Mouse (Mus musculus) heart, adult 18-20 months (tissue): ENCODE results near the gene Slc25a47. TPM values are rescaled to one million over a fixed set of nuclear protein-coding genes. Genes with fewer than 3 reads are reported as not detected.
A peak's percentile ranks its signal among the peaks of the same experiment; 100 is the strongest.

Source experiments
- DNase-seq, 2 experiments: peaks; one replicate each; pipeline ENCODE4 v3.0.0; 2021 to 2022; ENCODE audit warnings: mixed read lengths in 1 of 2
- total RNA-seq, 2 experiments: library from RNA; stranded (reverse); gene quantifications; 2 replicates each; pipeline ENCODE4 v1.2.3; 2021

Gene Slc25a47
- total RNA-seq, 2 experiments from 2014 or later = 8.1 to 9.1 TPM

GRCm38 (mm10) chr12:108857589-108858184 lies 21.8 kb downstream of the Slc25a47 start:
- DNase-seq = peak; percentile 42 to 61

GRCm38 (mm10) chr12:108858486-108858885 lies 22.6 kb downstream of the Slc25a47 start:
- no peak for DNase-seq

DNA sequence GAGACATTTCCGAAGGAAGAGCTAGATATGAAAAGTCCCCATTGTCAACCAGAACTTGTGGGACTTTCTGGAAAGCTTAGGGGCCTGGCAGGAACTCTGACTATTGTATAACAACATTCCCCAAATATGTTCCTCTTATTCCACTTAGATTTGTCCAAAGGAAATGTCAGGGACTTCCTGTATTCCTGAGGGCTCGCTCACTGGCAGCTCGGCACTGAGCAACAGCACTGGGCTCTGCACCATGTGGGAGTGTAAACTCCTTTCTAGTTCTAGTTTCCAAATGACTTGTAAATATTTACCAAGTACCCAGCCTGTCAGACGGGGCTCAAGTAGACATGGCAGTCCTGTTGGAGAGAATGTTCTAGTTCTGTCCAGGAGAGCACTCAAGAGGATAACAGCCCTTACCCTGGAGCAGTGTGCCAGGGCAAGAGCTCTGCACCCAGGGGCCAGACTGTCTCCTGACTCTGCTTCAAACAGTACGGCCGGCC lies 29.2 kb downstream of the Slc25a47 start:
- DNase-seq = peak; percentile 18 to 33

DNA sequence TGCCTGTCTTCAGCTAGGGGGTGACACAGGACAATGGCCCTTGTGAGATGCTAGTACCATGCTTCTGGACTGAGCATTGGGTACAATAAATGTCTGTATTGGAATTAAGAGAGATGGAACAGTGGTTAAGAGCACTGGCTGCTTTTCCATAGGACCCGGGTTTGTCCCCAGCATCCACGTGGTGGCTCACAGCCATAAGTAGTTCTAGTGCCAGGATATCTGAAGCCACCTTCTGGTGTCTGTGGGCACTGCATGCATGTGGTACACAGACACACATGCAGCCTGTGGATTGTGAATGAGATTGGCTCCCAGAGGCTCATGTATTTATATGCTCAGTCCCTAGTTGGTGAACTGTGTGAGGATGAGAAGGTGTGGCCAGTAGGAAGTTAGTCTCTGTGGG lies 33.7 kb downstream of the Slc25a47 start:
- no peak for DNase-seq

- DNase-seq = no peak
Measured at GRCm38 (mm10) chr12:108873122-108873521, 37.3 kb downstream of the Slc25a47 start.

GRCm38 (mm10) chr12:108879138-108879537 lies 43.3 kb downstream of the Slc25a47 start:
- no peak for DNase-seq

DNA sequence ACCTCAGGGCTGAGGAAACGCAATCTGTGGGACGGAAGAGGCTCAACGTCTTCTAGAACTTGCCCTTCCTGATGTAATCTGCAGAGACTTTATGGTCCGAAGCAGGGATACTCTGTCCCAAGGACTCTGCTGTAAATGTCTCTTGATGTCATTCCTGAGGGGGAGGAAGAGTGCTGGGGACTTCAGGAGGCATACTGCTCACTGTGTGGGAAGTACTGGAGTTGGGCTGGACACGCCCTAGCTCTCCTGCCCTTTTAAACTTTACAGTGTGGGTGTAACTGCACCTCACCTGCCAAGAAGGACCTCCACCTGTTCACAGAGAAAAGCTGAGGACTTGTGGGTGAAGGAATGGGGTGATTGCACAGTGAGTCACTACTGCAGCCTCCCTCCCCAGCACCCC lies 44.8 kb downstream of the Slc25a47 start:
- DNase-seq = no peak

- no peak for DNase-seq
Measured at GRCm38 (mm10) chr12:108881192-108881591, 45.3 kb downstream of the Slc25a47 start.

DNA sequence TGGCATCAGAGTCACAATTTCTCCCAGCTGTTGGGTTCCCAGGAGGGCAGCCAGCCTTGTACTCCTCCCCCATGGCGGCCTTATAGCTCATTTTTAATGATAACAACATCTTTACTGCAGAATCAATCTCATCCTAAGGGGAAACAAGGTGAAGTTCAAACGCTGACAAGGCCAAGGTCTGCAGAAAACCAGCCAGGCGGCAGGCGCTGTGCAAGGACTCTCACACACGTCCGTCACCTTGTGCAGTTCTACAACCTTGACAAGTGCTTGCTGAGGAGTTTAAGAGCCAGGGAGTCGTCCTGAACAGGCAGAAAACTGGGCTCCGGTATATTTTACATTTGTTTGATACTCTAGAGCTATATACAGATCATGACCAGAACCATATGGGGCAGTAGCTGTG lies 46.9 kb downstream of the Slc25a47 start:
- DNase-seq = no peak

GRCm38 (mm10) chr12:108885906-108886305 lies 50.1 kb downstream of the Slc25a47 start:
- peak; percentile 13 to 54 for DNase-seq

DNA sequence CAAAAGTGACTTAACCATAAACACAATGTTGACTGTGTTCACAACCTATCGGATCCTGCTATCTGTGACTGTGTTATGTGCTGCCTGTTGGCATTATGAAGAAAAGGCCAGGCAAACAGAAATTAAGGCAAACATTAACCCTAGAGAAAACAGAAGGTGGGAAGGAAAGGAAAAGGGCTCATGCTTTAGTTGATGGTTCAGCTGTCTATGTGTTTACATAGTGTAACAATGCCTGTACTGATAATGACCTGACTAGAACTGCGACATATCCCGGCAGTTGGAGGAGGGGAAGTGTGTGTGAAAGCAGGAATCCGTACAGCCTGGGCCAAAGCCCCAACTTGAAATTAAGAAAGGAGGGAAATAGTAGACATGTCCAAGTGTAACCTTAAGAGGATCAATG lies 51.2 kb downstream of the Slc25a47 start:
- DNase-seq = no peak

DNA sequence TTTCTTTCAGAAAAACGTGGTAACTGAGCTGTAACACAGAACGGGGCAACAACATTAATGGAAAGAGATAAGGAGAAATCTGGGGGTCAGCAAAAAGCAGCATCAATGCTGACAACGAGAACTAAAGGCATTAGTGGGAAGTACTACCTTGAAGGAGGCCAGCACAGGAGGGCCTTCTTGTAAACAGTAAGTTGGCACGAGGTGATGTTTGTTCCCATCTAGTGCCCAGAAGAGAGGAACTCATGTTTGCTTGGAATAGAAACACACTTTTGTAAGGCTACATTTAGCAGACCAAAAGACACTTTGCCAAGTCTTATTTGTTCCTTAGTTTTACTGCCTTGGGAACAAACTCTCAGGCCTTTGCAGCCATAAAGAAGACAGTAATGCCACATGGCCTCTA lies 52.8 kb downstream of the Slc25a47 start:
- DNase-seq = no peak

DNA sequence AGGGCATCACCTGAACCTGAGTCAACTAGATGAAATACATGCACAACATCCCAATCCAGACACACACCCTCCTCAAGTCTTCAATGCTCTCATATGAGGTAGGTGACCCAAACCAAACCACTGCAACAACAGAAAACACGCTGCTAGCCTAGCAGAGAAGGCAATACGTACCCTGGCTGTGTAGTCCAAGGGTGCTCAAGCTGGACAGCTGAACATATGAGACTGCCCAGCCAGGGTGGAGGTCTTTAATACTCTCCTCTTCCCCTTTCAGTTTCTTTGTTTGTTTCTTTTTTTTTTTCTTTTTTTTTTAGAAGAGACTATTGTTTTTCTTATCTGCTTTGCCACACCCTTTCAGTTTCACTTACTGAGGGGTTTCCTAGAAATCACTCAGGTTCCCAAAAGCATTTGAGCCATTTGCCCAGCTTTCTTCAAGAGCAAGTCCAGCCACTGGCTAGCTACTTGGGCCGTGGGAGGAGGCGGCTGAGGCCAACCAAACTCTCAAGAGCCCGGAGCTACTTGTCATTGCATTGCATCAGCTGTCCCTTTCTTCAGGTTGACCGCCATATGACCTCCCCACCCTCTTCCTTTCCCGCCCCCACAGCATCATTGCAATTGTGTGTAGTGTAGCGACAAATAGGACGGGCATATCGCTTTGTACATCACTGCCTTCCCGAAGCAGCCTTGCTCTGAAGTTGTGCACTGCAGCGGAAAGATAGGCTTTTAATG lies 57.3 kb downstream of the Slc25a47 start, which contains the start of gene Wdr25:
Gene Wdr25, plus strand, starts transcription at position 643 of the 726 bp plus-strand sequence.
- DNase-seq = peak in 1 of 2 experiments; percentile 54

- peak; percentile 96 to 98 for DNase-seq
Measured at GRCm38 (mm10) chr12:108893715-108894431, 58.0 kb downstream of the Slc25a47 start, which contains the start of gene Wars. Gene Wars (minus strand): TSS chr12:108894174.

DNA sequence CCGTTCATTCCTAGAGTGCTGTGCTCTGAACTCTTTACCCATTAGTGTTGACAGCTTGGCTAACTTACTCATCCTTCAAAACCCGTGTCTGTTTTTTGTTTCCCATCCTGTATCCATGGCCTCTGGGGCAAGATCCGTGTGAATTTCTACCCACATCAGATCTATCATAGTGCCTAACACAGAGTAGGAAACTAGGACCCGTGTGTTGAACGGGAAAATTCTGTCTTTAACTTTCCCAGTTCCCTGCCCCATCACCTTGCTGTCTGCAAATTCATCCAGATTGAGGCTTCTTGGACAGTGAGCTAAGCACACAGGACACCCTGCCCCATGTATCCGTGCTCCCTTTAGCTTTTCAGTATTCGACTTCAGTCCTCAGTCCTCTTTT lies 58.6 kb downstream of the Slc25a47 start:
- DNase-seq = no peak

DNA sequence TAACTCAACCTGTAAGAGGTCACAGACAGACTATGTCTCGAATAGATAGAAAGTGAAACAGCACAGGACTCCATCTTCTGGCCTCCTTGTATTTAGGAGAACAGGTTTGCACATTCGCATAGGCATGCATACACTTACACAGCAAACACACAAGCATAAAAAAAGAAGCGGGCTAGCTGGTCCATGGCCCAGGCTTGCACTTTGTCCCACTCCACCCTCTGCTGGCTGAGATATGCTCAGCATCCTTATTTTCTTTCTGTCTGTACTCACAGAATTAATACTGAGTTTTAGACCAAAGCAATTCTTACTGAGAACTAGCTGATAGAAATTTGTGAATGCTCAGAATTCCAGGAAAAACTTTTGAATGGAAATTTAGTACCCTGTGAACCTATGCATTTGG lies 60.2 kb downstream of the Slc25a47 start:
- DNase-seq = peak in 1 of 2 experiments; percentile 22

GRCm38 (mm10) chr12:108901346-108901745 lies 65.5 kb downstream of the Slc25a47 start:
- DNase-seq = no peak

GRCm38 (mm10) chr12:108902940-108903339 lies 67.1 kb downstream of the Slc25a47 start:
- peak; percentile 57 to 73 for DNase-seq

DNA sequence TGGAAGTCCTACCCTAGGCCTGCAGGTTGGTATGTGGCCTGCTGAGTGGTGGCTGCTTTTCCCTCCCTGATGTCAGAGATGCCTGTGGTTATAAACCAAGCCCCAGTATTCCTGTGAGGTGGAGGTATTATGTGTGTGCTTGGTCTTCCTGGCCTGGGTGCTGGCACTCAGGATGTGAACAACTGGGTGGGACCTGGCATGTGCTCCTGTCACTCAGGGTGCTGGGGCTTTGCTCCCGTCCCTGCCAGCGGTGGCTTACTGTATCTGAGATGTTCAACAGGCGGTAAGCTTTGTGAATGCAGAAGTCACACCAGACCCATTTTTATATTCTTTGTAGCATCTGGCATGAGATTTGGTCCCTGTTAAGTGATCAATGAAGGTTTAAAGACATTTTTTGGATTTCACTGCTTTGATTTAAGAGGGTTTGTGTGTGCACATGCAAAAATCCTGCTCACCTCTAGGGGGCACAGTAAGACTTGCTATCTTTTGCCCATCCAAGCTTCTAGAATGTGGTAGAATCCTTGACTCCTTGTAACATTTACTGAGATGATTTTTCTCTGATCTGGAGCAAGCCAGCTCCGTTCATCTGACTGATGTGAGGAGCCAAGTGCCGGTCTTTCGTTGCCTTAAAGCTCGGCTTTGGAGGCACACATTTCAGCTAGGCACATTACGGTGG lies 67.9 kb downstream of the Slc25a47 start:
- DNase-seq = peak; percentile 41 to 70

DNA sequence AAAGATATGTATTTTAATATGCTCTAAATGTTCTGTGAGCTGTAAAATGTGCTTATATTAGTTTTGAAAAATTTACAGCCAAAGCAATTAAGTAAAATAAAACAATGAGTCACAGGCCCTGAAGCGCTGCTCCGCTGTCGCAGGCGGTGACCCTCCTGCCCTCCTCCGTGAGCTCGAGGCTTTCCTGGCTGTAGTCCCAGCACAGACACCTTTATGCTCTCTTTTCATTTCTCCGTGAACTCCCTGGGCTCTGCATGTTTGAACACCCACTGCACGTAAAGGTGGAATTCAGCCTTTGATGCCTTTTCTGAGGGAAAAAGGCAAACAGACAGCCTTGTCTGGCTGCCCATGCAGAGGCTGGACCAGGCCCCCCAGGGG lies 68.4 kb downstream of the Slc25a47 start:
- no peak for DNase-seq

DNA sequence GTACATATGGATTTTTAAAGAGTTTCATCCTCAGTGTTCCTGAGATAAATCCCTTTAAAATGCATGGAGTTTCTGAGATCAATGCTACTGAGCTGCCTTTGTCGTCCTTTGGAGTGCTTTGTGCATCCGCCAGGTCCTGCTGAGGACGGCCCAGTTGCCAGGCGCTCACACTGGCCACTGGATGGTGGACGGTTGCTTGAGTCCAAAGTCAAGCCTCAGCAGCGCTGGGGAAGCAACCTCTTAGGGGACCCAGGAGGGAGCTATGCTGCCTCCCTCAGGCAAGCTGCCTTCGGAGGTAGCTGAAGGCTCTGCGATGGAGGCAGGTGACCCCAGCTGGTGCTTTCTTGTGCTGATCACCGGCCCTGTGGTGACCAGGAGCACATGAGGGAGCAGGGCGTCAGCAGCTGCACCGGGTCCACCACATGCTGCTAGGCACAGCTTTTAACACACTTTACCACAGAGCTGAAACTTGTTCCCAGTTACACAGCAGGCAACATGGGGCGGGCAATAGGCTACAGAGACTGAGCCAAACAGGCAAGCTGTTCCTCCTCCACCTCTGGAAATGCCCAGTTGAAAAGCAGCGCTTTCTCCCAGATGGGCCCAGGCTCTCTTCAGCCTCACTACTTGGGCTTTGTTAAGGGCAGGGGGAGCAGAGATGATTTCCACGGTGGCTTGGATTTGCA lies 69.9 kb downstream of the Slc25a47 start:
- DNase-seq = no peak

- DNase-seq = no peak
Measured at GRCm38 (mm10) chr12:108906398-108906797, 70.6 kb downstream of the Slc25a47 start.
